Mouse (Mus musculus) heart, postnatal 25 days (tissue): ENCODE results near the gene Slc50a1. TPM values are rescaled to one million over a fixed set of nuclear protein-coding genes. Genes with fewer than 3 reads are reported as not detected.

Experiments used
- DNase-seq: peaks from one replicate; pipeline ENCODE4 v3.0.0; 2022; ENCODE audit warnings: low spot score
- intact Hi-C: fragments of 180-260 bp; cut with DNase I; formaldehyde crosslinking; loops from one replicate; pipeline ENCODE4 v1.15.1; 2025
- total RNA-seq, 2 experiments: library from RNA; stranded (reverse); gene quantifications; 2 replicates each; pipeline ENCODE4 v1.2.3; 2021

The Slc50a1 gene
- total RNA-seq, 2 experiments from 2014 or later, result 21.0 TPM

DNA sequence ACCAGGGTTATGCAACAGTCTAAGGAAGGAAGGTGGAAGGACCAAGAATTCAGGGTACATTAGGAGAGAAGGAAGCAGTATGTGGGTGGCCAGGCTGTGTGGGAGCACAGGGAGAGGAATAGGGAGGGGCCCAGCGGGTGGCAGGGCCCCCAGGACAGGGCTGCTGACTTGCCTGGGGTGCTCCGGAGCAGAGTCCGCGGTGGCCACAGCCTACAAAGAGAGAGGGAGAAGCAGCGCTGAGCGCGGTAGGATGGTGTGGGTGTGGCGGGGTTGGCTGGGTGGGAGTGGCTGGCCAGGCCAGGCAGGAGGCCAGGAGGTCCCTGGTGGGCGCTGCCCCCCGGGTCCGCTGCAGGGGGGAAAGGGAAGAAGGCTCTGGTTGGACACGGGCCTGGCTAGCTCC lies 31.9 kb downstream of the Slc50a1 start:
- no peak for DNase-seq
- intact Hi-C loops, result no loop called here

DNA sequence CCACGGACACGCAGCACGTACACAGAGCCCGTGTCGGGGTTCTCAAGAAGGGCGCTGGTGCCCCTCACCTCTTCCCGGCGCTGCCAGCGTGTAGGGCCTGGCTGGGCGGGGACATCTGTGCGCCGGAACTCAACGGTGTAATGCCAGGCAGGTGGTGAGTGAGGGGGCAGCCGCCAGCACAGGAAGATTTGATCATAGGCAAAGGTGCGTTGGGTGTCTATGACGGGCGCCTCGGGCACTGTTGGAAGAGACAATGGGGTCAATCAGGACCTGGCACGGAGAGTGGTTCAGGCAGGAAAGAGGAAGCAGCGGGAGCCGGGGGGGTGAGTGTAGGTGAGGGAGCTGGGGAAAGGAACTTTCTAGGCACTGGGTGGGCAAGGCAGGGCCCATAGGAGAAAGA lies 32.7 kb downstream of the Slc50a1 start:
- DNase-seq, result no peak
- intact Hi-C loops, result no loop called here

DNA sequence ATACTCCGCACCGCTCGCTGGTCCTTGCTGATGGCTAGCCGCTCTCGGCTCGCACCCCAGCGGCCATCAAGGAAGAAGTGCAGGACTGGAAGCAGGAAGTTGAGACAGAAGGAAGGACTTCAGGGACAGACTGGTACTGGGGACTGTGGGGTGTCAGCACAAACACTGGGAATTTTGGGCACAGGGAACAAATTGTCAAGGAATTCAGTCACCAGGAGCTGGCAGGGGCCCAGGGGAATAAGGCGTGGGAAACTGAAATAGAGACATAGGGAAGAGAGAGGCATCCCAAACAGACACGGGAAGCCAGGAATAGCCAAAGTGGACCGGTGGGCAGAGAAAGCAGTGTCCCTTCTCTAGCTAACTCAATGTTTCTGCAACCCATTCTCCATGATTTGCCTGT lies 33.9 kb downstream of the Slc50a1 start:
- no peak for DNase-seq
- intact Hi-C loops, result no loop called here

DNA sequence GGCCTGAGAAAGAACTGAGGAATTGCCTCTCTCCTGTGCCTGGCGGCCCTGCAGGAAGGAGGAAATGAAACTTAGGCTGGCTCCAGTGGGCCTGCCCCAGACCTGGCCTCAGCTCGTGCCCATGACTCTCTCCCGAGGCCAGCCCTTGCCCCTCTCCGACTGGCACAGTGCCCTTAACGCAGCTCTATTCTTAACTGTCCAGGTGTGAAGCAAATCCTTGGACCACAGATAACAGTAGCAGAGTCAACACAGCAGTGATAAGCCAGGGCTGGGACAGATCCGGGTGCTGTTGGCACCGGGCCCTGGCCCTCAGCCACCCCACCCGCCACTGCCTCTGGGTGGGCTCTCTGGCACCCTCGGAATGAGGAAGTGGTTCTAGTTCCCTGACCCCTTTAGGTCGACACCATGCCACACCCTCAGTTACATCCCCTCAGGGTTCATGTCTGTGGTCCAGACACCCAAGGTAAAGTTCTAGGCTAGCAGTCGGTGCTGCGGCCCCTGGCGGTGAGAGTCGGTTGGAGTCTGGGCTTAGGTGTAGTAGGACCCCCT lies 36.7 kb downstream of the Slc50a1 start:
- DNase-seq, result no peak
- intact Hi-C loops, result no loop called here

DNA sequence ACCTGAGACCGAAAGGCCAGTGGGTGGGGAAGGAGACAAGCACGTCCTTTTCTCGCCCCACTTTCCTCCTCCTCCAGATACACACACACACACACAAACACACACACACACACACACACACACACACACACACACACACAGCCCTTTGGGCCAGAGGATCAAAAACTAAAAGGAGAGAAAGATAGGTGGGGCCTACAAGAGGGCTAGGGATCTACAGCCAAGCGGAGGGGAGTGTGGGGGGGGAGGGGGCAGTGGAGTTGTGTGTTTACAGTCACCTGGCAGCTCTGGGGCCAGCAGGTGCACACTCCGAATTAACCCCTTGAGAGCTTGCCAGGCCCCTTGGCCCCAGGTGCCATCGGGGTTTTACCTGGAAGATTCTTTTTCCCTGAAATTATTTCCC lies 37.8 kb downstream of the Slc50a1 start:
- no peak for DNase-seq
- intact Hi-C loops, result no loop called here

DNA sequence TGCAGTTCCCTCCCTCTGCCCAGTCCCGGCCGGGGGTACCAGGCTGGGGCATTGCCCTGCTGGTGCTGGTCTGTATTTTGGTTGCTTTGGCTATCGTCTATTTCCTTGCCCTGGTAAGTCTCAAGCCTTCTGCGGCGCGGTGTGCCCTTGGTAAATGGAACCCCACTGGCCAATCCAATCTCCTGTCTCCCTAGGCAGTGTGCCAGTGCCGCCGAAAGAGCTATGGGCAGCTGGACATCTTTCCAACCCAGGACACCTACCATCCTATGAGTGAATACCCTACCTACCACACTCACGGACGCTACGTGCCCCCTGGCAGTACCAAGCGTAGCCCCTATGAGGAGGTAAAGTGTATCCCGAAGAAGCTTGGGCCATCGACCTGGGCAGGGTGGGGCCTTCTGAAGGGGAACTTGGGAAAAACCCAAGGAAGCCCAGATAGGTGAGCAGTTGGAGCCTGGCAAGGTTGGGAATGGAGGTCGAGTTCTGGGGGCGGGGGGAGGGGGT lies 38.5 kb downstream of the Slc50a1 start:
- intact Hi-C loops, result no loop called here
- DNase-seq, result no peak

DNA sequence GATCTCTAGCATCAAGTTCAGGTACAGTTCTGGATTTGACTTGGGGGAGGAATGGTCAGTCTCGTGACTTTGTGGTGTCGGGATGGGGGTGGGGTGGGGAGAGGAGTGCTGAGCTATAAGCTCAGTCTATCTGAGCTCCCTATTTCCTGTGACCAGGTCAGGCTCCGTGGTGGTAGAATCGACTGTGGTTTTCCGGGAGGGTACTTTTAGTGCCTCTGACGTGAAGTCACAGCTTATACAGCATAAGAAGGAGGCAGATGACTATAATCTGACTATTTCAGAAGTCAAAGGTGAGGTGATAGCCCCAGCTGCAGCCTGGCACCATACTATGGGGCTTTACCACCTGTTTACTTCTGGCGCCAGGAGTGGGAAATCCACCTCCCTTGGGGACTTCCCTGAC lies 39.0 kb downstream of the Slc50a1 start:
- intact Hi-C loops, result no loop called here
- no peak for DNase-seq

DNA sequence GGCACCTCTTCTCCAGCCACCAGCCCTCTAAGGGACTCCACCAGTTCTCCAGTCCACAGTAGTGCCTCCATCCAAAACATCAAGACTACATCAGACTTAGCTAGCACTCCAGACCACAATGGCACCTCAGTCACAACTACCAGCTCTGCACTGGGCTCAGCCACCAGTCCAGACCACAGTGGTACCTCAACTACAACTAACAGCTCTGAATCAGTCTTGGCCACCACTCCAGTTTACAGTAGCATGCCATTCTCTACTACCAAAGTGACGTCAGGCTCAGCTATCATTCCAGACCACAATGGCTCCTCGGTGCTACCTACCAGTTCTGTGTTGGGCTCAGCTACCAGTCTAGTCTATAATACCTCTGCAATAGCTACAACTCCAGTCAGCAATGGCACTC lies 39.8 kb downstream of the Slc50a1 start:
- intact Hi-C loops, result no loop called here

DNA sequence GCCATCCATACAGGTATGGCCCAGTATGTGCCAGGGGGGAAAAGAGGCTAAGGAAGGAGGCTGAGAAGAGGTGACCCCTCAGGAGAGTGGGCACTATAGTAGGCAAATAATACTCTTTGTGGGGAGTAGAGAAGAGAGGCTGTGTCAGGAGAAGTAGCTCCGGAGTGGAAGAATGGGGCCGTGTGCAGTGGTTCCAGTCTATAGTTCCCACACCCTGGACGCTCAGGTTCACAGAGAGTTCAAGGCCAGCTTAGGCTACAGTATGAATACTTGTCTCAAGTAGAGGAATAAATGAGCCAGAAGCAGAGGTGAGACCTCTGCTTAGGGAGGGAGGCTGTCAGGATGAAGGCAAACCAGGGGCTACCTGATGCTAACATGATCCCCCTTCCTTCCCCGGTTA lies 41.1 kb downstream of the Slc50a1 start:
- DNase-seq, result no peak
- intact Hi-C loops, result no loop called here

More for the DNA sequence above, 39.8 kb downstream of the Slc50a1 start:
- no peak for DNase-seq

DNA sequence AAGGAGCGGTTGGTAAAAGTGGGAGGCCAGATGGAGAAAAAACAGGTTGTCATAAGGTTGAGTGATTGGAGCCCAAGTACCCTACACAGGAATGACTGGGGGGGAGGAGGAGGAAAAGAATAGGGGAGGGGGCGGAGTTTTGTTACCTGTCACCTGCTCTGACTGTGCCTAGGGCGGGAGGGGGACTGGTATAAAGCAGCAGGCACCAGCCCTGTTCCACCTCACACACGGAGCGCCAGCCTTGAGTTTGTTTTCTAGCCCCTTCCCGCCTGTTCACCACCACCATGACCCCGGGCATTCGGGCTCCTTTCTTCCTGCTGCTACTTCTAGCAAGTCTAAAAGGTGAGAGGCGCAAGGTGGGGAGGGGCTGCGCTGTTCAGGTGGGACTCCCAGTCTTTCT lies 41.5 kb downstream of the Slc50a1 start, which contains the start of gene Muc1:
Muc1 (plus strand) TSS at position 222 of the 400 bp plus-strand sequence.
- intact Hi-C loops, result no loop called here

DNA sequence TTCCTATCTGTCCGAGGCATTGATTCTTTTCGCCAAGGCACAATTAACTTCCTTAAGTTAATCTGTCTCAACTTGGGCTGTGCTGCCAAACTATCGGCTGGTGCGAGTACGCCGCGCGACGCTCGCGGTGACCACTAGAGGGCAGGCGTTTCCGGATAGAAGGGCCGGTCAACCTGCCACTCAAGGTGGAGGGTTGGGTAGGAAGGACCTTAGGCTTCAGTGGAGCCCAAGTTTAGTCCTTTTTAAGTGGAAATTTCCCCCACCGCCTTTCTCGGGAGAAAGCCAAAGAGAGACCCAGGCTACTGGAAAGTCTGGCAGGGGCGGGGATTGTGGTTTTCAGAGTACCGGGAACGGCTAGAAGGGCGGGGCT lies 42.2 kb downstream of the Slc50a1 start:
- peak; percentile 76 for DNase-seq
- intact Hi-C loops, result no loop called here

More for the DNA sequence above, 41.5 kb downstream of the Slc50a1 start, which contains the start of gene Muc1:
- no peak for DNase-seq

DNA sequence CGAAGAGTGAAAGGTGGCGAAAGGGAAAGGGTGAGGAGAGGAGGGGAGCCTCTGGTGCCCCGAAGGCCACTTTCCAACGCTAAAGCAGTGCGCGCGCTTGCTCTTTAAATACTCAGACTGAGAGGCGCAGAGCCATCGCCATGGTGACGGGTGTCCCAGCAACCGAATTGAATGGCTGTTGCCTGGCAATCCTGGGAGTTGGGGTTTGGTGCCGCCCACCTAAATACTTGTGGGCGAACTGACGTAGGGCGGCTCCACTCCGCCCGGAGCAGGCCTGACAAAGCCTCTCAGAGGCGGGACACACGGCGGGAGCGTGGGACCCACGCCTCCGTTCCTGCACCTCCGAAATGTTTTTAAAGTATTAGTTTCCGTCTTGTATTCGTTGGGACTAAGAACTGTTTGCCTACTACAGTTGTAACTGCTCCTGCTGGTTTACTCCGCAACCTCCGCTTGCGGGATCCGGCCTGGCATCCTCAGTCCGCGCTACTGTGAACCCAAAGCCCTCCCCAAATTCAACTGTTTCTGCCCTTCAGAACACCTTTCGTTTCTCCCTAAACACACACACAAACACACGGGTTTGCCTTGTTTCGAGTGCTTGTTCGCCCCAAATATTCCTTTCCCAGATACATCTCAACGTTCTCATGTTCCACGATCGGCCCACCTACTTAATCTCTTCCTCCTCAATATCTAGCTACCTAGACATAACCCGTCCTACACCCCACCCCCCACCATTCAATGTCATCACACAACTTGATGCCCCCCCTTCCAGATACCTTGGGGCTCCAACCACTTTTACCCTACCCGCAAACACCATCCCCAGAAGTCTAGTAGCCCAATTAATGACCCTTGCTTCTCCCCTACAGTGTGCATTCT lies 42.8 kb downstream of the Slc50a1 start:
- intact Hi-C loops, result no loop called here
- DNase-seq, result peak; percentile 79

DNA sequence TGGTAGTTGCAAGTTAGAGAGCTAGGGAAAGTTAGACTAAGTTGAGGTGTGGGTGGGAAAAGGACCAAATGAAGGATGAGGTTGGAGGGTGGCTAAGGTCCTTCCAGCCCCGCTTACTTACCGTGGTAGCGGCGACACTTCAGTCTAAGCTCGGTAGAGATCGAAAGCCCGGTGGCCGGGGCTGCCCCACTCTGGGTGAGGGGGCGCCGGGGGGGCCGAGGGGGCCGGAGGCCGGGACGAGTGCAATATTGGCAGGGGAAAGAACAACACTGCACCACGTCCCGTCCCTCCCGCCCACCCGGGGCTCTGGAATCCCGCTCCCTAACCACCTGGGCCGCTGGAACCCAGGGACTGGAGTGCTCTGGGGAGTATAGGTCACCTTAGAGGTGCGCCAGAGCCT lies 43.5 kb downstream of the Slc50a1 start, which contains the start of gene Mtx1:
Mtx1 (minus strand) TSS at position 189 of the 400 bp plus-strand sequence.
- intact Hi-C loops, result no loop called here
- no peak for DNase-seq

DNA sequence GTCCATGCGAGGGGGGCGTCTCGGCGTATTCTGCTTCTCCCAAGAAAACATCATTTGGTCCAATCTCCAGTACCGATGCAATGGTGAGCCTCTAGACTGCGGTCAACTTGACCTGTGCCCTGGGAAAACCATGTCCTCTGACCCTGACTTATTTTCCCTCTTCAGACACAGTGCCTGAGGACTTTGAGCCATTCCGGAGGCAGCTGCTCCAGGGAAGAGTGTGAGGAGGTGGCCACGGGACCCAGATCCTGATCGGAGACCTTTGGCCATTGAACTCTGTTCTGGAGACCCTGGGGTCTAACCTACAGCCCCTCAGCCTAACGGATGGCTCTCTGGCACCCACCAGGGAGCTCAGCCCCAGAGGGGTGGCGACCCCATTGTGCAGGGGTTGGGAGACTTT lies 44.0 kb downstream of the Slc50a1 start:
- intact Hi-C loops, result no loop called here

DNA sequence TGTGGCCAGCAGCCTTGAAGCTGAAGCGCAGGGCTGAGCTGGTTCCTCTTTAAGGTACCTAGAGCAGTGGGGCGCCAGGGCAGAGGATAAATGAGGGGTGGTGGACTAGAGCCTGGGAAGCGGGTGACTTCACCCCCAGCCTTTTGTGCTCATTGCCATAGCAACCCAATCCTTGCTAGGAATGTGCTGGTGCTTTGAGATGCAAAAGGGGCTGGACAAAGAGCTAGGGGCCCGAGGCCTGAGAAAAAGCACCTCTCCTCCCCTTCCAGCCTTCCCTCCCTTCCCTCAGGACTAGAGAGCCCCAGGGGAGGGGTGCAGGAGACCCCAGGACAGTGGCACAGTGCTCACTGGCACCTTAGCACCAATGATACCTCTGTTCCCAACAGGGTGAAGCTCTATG lies 44.5 kb downstream of the Slc50a1 start:
- intact Hi-C loops, result no loop called here
- DNase-seq, result no peak

More for the DNA sequence above, 44.0 kb downstream of the Slc50a1 start:
- DNase-seq, result no peak

DNA sequence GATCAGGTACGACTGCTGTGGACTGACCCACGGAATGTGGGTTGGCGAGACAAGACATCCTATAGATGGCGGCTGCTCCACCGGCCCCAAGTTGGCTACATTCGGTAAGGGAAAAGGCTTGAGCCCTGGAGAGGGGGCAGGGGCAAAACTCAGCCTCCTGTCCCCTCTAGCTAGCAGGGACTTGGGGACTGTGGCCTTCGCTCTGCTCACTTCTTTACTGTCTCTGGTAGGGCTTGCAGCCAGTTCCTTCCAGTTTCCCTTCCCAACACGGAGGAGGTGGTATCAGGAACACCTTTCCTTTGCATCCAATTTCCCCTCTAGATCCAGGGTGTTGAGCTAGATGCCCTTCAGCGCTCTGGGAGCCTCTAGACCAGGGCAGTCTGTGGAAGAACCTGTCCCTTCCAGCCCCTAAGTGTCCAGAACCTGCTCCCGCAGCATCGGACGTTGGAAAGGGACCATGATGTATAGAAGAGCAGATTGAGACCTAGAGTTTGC lies 45.0 kb downstream of the Slc50a1 start:
- intact Hi-C loops, result no loop called here
- no peak for DNase-seq

DNA sequence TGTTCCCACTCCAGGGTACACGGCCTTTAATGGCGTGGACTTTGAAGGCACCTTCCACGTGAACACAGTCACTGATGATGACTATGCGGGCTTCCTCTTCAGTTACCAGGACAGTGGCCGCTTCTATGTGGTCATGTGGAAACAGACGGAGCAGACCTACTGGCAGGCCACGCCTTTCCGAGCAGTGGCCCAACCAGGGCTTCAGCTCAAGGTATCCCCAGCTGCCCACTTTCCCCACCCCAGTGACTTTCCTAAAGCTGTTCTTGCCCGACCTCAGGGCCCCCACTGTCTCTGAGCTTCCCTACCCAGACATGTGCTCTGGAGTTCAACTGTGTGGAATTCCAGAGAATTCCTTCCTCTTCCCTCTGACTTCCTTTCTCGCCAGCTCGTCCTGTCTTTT lies 45.6 kb downstream of the Slc50a1 start:
- intact Hi-C loops, result no loop called here
- DNase-seq, result no peak

DNA sequence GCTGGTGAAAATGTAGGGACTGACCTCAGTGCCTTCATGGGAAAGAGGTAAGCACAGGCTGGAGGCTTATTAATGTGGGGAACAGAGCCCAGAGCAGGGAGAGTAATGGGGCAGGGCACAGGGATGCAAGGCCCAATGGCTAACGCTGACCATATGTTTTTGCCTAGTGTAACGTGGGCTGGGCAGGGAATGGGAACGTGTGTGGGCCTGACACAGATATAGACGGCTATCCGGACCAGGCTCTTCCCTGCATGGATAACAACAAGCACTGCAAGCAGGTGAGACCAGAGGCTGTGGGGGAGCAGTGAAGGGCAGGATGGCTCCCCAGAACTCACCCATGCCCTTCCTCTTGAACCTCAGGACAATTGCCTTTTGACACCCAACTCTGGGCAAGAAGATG lies 49.2 kb downstream of the Slc50a1 start:
- intact Hi-C loops, result no loop called here
- no peak for DNase-seq

DNA sequence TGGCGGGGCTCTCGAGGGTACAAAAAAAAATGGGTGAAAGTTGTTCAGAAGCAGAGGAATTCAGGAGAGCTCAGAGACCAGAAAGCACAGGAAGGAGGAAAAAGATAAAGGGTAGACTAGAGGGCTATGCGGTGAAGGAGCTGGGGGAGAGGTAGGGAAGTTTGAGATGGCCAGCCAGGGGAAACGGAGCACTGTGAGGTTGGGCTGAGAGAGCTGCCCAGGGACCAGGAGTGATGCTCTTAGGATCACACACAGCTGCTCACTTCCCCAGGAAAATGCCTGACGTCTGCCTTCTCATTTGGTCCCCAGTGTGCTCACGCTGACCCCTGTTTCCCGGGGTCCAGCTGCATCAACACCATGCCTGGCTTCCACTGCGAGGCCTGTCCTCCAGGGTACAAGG lies 50.8 kb downstream of the Slc50a1 start:
- intact Hi-C loops, result no loop called here

DNA sequence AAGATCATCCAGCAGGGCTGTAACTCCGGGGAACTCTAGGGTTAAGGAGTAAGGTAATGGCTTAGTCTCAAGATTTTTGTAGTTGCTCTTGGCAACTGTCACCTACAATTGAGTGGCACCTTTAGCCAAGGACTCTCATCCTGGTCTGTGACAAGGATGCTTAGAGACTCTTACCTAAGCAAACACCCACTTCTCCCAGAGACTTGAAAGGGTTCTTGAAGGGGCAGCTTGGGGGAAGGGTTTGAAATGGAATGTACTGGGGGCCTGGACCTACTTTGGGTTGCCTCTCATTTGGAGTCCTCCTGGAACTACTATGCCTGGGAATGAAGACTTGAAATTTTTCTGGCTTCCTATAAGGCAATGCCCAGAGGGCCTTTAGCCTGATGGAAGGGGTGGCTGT lies 52.1 kb downstream of the Slc50a1 start:
- no peak for DNase-seq
- intact Hi-C loops, result no loop called here

More for the DNA sequence above, 50.8 kb downstream of the Slc50a1 start:
- DNase-seq, result no peak
